Mouse (Mus musculus): ENCODE results near the gene Zmym6. TPM values are rescaled to one million over a fixed set of nuclear protein-coding genes. Genes with fewer than 3 reads are reported as not detected.

The Zmym6 gene
- total RNA-seq, 2 experiments from 2014 or later, result 12.7 to 18.7 TPM

GRCm38 (mm10) chr4:127124331-127124730 lies 47.1 kb downstream of the Zmym6 start:
- no peak for DNase-seq

GRCm38 (mm10) chr4:127125834-127126463 lies 48.8 kb downstream of the Zmym6 start:
- peak; percentile 97 for DNase-seq

GRCm38 (mm10) chr4:127134687-127135086 lies 57.5 kb downstream of the Zmym6 start:
- no peak for DNase-seq

- no peak for DNase-seq
Measured at GRCm38 (mm10) chr4:127137591-127137990, 60.4 kb downstream of the Zmym6 start.

GRCm38 (mm10) chr4:127138486-127138885 lies 61.3 kb downstream of the Zmym6 start:
- peak; percentile 68 for DNase-seq

GRCm38 (mm10) chr4:127150031-127150430 lies 72.8 kb downstream of the Zmym6 start:
- DNase-seq, result no peak

GRCm38 (mm10) chr4:127153345-127153744 lies 76.2 kb downstream of the Zmym6 start:
- no peak for DNase-seq

GRCm38 (mm10) chr4:127155757-127156156 lies 78.6 kb downstream of the Zmym6 start:
- DNase-seq, result no peak

- no peak for DNase-seq
Measured at GRCm38 (mm10) chr4:127157746-127158145, 80.6 kb downstream of the Zmym6 start.

GRCm38 (mm10) chr4:127163926-127164325 lies 86.7 kb downstream of the Zmym6 start:
- no peak for DNase-seq

- no peak for DNase-seq
Measured at GRCm38 (mm10) chr4:127167096-127167495, 89.9 kb downstream of the Zmym6 start.

- DNase-seq, result no peak
Measured at GRCm38 (mm10) chr4:127167731-127168130, 90.5 kb downstream of the Zmym6 start.

GRCm38 (mm10) chr4:127168211-127168913 lies 91.2 kb downstream of the Zmym6 start:
- peak; percentile 62 for DNase-seq

GRCm38 (mm10) chr4:127168914-127169345 lies 91.7 kb downstream of the Zmym6 start, which contains the start of gene Dlgap3:
Gene Dlgap3 (plus strand): TSS chr4:127169204.
- peak; percentile 74 for DNase-seq

- peak; percentile 21 for DNase-seq
Measured at GRCm38 (mm10) chr4:127169346-127170221, 92.4 kb downstream of the Zmym6 start.

- no peak for DNase-seq
Measured at GRCm38 (mm10) chr4:127170866-127171265, 93.7 kb downstream of the Zmym6 start.

- DNase-seq, result no peak
Measured at GRCm38 (mm10) chr4:127171341-127171905, 94.2 kb downstream of the Zmym6 start.

GRCm38 (mm10) chr4:127172119-127172518 lies 94.9 kb downstream of the Zmym6 start:
- no peak for DNase-seq

- no peak for DNase-seq
Measured at GRCm38 (mm10) chr4:127172614-127173013, 95.4 kb downstream of the Zmym6 start.

- peak; percentile 89 for DNase-seq
Measured at GRCm38 (mm10) chr4:127173461-127173860, 96.3 kb downstream of the Zmym6 start.
